Mouse (Mus musculus) ES-CJ7 (cell line): ENCODE measurements around the gene Jag2.

Experiments used
- DNase-seq: peaks from one replicate; pipeline ENCODE4 v3.0.0; 2011; ENCODE audit warnings: low read depth, low spot score

Gene Jag2

GRCm38 (mm10) chr12:112929562-112930352 is at the start of gene Jag2:
TSS of gene Jag2 (minus strand) at chr12:112929776.
- peak; percentile 76 for DNase-seq

DNA sequence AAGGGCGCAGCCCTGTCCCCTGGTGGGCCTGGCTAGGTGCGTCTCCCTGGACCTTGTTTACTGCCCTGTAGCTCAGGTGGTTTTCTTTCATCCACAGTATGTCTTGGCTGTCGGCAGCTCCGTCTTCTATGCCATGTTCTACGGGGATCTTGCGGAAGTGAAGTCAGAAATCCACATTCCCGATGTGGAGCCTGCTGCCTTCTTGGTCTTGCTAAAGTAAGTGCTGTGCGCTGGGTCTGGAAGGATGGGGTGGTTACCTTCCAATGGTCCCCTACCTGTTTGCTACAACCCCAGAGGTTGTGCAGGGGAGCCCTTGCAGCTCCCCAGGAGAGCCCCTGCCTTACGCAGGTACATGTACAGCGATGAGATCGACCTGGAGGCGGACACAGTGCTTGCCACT is 47.6 kb upstream of the Jag2 start:
- DNase-seq, result peak; percentile 14

GRCm38 (mm10) chr12:112976371-112977073 is 46.9 kb upstream of the Jag2 start, which contains the start of gene Btbd6:
TSS of gene Btbd6 (plus strand) at chr12:112976482.
- DNase-seq, result peak; percentile 82

- DNase-seq, result no peak
Measured at GRCm38 (mm10) chr12:112974736-112975135, 45.2 kb upstream of the Jag2 start.

- DNase-seq, result no peak
Measured at GRCm38 (mm10) chr12:112969616-112970015, 40.0 kb upstream of the Jag2 start.

DNA sequence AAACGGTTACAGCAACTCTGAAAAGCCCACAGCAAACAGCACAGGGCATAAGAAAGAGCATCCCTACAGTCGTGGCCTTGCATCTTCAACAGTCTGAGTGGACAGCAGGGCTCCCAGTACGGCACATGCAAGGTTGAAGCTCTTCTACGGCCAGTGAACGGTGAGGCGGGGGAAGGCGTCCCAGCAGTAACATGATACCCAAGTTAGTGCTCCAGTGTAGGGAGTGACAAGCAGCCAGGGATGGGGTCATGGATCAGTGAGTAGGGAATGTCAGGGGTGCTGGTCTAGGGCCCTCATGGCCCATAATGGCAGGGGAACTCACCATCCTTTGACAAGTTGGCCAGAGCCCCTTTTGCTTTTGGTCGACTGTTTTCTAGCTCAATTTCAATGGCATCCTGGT is 39.4 kb upstream of the Jag2 start:
- DNase-seq, result no peak

GRCm38 (mm10) chr12:112965783-112966182 is 36.2 kb upstream of the Jag2 start:
- DNase-seq, result no peak

DNA sequence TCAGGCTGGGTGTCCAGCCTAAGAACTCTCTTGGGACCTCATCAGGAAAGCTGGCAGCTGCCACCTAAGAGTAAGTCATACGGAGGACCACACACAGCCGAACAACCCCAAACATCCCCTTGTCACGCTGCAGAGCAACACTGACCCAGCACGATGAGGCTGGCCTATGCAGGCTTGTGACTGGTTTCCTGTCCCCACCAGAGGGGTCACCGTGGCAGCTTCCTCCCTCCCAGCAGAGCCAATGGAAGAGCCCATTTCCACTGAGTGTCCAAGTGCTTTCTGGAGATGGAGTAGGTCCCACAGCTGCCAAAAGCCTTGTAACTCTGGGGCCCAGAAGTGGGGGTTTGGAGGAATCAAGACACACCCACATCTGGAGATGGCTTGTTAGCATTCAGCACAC is 32.3 kb upstream of the Jag2 start:
- no peak for DNase-seq

- no peak for DNase-seq
Measured at GRCm38 (mm10) chr12:112961428-112961827, 31.9 kb upstream of the Jag2 start.

DNA sequence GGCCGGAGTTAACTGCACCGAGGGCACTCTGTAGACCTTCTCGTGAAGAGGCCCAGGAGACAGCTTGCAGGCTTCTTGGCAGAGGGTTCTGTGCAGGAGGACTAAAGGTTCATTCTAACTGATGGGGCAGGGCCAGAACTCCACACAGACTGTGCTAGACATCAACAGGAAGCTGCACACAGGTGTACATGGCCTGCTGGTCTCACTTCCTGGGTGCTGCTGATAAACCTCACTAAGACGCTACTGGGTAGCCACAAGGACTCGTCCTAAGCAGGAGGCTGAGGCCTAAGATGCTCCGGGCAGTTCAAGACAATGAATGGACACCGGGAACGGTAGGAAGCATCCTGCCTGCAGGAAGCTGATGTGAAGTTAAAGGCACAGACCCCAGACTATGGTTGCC is 29.8 kb upstream of the Jag2 start:
- DNase-seq, result no peak

DNA sequence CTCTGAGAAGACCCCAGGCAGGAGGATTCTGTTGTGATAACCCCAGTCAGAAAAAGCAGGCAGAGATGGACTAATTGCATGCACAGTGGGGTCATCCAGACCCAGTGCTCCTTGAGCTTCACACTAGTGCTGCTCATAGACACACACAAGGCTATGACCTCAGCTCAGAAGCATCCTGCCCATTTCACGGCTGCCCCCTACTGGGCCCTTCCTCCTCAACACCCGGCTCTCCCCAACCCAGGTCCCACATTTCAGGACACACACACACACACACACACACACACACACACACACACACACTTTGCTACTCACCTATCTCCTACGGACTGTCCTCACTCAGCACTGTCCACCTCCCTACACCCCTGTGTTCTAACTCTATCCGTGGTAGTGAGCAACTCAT is 28.7 kb upstream of the Jag2 start:
- DNase-seq, result peak; percentile 58

DNA sequence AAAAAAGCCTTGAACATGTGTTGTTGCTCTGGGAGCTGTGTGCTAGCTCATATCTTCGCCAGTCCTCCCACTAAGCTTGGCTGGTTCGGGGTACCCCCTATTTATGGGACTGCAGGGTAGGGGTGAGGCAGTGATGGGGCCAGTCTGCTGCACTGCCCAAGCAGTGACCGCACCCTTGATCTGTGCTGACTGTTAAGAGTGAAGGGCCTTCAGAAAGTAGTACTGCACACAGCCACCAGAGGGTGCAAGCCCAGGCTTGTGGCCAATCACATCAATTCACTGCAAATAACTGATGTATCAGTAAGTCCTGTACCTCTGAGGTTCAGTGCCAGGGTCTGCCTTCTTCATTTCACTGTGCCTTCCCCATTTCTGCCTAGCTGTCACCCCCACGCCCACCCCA is 26.2 kb upstream of the Jag2 start:
- DNase-seq, result peak; percentile 65

GRCm38 (mm10) chr12:112952926-112953565 is 23.5 kb upstream of the Jag2 start:
- no peak for DNase-seq

DNA sequence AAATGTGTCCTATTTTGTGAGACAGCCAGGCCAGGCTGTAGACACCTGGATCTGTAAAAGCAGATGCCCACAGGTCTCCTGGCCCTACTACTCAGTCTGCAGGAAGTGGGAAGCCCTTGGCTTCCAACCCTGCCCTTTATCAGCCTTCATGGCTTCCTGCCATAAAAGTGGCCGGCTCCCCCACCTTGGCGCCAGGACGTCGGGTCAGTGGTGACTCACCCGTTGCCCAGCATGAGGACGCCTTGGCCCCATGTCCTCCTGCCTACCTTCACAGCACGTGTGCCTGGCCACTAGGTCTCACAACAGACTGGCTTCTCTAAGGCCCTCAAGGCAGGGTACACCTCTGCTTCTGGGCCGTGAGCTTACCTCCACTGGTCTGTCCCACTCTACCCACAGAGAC is 22.9 kb upstream of the Jag2 start:
- no peak for DNase-seq

DNA sequence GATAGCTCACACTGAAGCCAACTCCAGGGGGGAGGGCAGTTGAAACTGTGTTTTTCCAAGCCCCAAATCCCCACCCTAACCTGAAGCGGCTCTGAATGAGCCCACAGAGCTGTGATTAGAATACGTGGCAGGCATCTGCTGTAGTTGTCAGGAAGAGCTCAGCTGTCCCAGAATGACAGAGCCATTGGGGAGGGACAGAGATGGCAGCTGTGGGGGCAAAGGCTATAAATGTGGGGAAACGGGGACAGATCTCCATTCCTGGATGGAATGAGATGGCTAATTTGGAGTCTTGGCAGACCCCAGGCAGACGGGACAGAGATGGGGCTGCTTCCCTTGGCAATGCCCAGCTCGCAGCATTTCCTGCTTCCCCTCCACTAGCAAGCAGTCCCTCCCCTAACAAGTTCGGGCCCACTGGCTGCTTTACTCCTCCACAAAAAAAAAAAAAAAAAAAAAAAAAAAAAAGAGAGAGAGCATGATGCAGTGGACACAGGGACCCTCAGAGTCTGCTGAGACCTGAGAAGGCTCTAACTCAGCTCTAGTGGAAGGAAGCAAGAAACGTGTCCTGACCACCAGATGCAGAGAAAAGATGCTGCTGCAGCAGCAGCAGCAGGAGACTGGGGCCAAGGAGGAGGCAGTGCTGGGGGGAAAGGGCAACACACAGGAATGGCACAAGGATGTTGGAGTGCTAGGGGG is 21.7 kb upstream of the Jag2 start:
- no peak for DNase-seq

- no peak for DNase-seq
Measured at GRCm38 (mm10) chr12:112950761-112951129, 21.2 kb upstream of the Jag2 start.

- peak; percentile 50 for DNase-seq
Measured at GRCm38 (mm10) chr12:112950040-112950760, 20.6 kb upstream of the Jag2 start.

DNA sequence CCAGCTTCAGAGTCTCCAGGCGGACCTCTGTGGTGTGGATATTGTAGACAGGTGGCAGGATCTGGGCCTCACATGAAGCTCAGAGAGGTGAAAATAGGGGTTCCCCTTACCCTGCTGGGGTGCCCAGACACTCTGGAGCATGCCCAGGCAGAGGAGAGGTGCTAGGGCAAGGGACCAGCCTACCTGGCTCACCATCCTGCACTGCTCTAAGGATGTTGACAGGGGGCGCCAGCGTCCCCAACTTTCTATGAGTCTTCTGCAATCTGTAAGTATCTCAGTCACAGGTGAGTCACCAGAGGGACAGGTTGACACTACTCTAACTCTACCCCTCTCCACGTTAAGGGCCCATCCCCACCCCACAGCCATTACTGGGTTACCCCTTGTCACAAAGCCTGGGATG is 17.7 kb upstream of the Jag2 start:
- DNase-seq, result peak; percentile 67

DNA sequence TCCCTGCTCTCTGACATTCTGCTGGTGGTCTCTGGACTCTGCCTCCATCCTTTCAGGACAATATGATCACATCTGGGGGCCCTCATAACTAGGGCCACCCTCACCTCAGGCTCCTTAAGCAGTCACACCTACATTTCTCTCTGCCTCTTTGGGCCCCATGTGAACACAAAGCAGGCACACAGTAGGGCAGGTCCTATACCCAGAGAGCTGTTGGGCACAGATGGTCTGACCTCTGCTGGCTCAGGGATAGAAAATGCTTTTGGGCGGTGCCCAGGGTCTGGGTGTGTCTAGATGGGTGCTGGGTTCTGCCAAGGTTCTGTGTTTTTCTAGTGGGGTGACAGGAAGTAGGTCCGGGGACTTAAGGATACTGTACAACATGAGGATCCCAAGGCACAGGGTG is 14.1 kb upstream of the Jag2 start:
- DNase-seq, result no peak

DNA sequence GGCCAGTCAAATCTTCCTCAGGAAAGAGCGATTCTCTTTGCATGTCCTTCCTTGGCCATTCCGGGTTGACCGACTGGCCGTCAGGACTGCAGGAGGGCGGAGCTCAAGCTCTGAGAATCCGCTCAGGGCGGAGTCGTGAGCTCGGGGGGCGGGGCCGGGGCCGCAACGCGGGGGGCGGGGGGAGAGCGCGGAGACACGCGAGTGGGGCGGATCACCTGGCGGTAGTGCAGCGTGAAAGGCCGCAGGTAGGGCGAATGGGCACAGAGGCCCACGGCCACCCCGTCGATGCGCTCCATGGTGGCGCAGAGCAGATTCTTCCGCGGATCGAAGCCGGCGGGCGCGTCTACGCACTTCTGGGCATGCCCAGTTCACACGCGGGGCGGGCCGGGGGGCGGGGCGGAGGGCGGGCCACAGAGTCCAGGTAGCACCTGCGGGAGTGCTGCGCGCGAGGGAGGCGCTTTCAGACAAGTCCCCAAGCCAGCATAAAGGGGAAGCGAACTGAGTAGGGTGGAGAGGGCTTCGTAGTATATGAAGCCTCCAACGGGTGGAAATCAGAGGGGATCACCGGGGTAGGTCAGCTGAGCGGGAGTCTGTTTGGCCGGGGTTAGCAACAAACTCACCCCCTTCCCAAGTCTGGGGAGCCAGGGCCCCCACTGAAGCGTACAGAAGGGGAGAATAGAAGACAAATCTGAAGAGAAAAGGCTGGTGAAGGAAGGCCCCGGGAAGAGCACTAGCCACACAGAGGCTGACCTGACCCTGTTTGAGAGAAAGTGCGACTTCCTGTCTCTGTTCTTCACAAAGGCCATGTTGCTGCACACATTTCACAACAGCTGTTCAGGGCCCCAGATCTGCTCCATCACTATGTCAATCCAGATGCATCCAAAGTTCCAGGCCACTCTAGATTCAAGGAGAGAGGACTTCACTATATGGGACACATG is 12.5 kb upstream of the Jag2 start, which contains the start of gene Nudt14:
Gene Nudt14, minus strand, starts transcription at position 349 of the 938 bp plus-strand sequence.
- peak; percentile 76 for DNase-seq
